Mouse (Mus musculus) midbrain, embryonic 12.5 days (tissue): ENCODE data around the gene Plxnd1. TPM values are rescaled to one million over a fixed set of nuclear protein-coding genes. Genes with fewer than 3 reads are reported as not detected.

ENCODE experiments used
- ATAC-seq: fragments of 200-750 bp; cut with Nextera tagmentation; 2 replicates; pipeline ENCODE4 v1.8.0; 2017; ENCODE audit warnings: low read depth, moderate TSS enrichment, moderate library complexity; ENCODE audit not compliant: low FRiP score
- H3K27ac ChIP-seq: fragments of 300-500 bp; sonication (generic); replicated peaks from 2 replicates; pipeline ENCODE4 v1.5.1; 2016; ENCODE audit warnings: mild to moderate bottlenecking
- H3K27me3 ChIP-seq: fragments of 300-500 bp; sonication (generic); 2 replicates; pipeline ENCODE4 v1.6.1; 2016; ENCODE audit warnings: mild to moderate bottlenecking
- H3K36me3 ChIP-seq: fragments of 300-500 bp; sonication (generic); 2 replicates; pipeline ENCODE4 v1.6.1; 2016
- H3K4me1 ChIP-seq: fragments of 300-500 bp; sonication (generic); 2 replicates; pipeline ENCODE4 v1.6.1; 2016
- H3K4me2 ChIP-seq: fragments of 300-500 bp; sonication (generic); replicated peaks from 2 replicates; pipeline ENCODE4 v1.6.1; 2016; ENCODE audit warnings: mild to moderate bottlenecking, moderate library complexity
- H3K4me3 ChIP-seq: fragments of 300-500 bp; sonication (generic); 2 replicates; pipeline ENCODE4 v1.5.1; 2016; ENCODE audit warnings: mild to moderate bottlenecking
- H3K9ac ChIP-seq: fragments of 300-500 bp; sonication (generic); replicated peaks from 2 replicates; pipeline ENCODE4 v1.6.1; 2016; ENCODE audit warnings: mild to moderate bottlenecking, moderate library complexity
- H3K9me3 ChIP-seq: fragments of 300-500 bp; sonication (generic); 2 replicates; pipeline ENCODE4 v1.6.1; 2016; ENCODE audit warnings: mild to moderate bottlenecking
- WGBS: fragments of 180-500 bp; shearing (Covaris S2); methylation state at CpG from one replicate; pipeline ENCODE4 v1.1.7; 2016; 5-methylcytosine and 5-hydroxymethylcytosine counted together
- polyA plus RNA-seq: library from polyadenylated mRNA; unstranded; fragments of >200 nt; fragmentation: Nextera tagmentation; extraction: Ambion mirVana; gene quantifications from 2 replicates; pipeline ENCODE4 v1.2.1, GENCODE M21; 2016

Plxnd1 gene
- polyA plus RNA-seq, 1 experiment from 2014 or later: 15.9 TPM

DNA sequence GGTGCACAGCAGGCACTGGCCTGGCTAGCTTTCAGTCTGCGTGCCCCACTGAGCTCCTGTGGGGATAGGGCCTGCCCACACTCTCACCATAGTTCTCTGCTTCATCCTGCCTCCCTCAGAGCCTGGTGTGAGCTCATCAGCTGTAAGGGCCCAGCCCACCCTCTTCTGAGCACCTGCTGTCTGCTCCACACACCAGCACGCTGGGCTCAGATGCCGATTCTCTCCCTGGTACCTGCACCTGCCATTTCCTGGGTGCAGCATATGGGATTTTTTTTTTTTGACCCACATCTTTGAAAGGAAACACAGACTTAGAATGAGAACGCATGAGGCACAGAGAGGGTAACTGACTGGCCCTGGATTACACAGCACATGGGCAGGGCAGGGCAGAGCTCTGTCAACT is 5.2 kb downstream of the Plxnd1 start:
- ATAC-seq: no peak
- WGBS: 69% methylated on average over 4 of the region's 4 CpGs
- no peak overlapping the region for H3K4me3 ChIP-seq
- H3K4me2 ChIP-seq: no peak overlapping the region
- H3K4me1 ChIP-seq: peaks cover 46% of the 10 kb centered on the region
- no peak overlapping the region for H3K9ac ChIP-seq
- H3K27ac ChIP-seq: no peak overlapping the region
- H3K36me3 ChIP-seq: no peaks in the 10 kb centered on the region
- peaks cover 60% of the 10 kb centered on the region for H3K27me3 ChIP-seq
- no peaks in the 10 kb centered on the region for H3K9me3 ChIP-seq

DNA sequence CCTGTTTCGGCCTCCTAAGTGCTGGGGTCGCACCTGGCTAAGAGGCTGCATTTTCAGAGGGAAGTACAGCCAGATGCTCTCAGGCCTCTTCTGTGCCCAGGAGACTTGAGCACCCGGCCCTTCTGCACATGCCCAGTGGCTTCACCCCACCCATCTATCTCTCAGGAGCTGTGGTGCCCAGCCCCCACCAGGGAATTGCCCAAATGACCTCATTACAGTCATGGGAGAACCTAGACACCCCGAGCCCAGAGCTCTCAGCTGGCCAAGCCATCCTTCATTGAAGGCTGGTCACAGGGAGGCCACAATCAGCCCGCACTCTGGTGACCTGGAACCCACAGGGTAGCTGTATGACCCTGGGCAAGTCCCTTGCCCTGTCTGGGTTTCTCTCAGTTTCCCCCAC is 5.8 kb downstream of the Plxnd1 start:
- no peak for ATAC-seq
- H3K9me3 ChIP-seq: no peaks in the 10 kb centered on the region
- H3K4me1 ChIP-seq: peaks cover 44% of the 10 kb centered on the region
- no peak overlapping the region for H3K4me3 ChIP-seq
- H3K9ac ChIP-seq: no peak overlapping the region
- H3K4me2 ChIP-seq: 0 out of 2 replicates have a peak overlapping the region, but pooled peaks have one; percentile 1
- H3K27ac ChIP-seq: no peak overlapping the region
- H3K27me3 ChIP-seq: peaks cover 54% of the 10 kb centered on the region
- WGBS: 79% methylated on average over 5 of the region's 5 CpGs
- H3K36me3 ChIP-seq: no peaks in the 10 kb centered on the region

DNA sequence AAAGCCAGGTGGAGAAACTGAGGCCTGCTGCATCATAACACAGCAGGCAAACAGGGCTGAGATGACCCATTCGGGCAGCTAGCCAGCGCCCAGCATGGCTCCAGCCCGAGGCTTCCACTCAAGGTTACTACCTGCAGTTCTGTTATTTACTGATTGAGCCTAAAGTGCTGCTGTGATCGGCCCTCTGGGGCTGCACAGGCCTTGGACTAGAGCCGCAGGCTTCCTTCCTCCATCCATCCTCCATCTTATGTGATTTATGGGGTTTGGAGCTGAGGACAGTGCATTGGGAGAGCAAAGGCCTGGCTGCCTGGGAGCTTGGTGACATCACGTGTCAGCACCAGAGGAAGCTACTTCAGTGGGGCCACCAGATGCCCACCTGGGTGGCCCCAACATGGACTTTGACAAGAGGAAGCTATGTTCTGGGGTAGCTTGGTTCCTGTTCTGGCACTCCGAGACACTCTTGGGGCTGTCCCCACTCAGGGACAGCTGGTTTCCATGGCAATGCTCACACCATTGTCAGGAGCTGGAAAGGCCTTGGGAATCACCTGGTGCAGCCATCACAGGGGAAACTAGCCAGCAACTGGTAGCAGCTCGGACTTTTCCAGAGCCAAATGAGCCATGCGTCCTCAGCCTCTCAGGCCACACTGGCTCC is 7.6 kb downstream of the Plxnd1 start:
- Histone ChIP-seq H3K9ac (no peak overlapping the region), H3K27ac (no peak overlapping the region), H3K9me3 (no peaks in the 10 kb centered on the region), H3K4me3 (no peak overlapping the region), H3K4me1 (peaks cover 36% of the 10 kb centered on the region), H3K27me3 (peaks cover 36% of the 10 kb centered on the region), H3K4me2 (no peak overlapping the region), H3K36me3 (no peaks in the 10 kb centered on the region)
- WGBS: 51% methylated on average over 9 of the region's 9 CpGs
- ATAC-seq: no peak

DNA sequence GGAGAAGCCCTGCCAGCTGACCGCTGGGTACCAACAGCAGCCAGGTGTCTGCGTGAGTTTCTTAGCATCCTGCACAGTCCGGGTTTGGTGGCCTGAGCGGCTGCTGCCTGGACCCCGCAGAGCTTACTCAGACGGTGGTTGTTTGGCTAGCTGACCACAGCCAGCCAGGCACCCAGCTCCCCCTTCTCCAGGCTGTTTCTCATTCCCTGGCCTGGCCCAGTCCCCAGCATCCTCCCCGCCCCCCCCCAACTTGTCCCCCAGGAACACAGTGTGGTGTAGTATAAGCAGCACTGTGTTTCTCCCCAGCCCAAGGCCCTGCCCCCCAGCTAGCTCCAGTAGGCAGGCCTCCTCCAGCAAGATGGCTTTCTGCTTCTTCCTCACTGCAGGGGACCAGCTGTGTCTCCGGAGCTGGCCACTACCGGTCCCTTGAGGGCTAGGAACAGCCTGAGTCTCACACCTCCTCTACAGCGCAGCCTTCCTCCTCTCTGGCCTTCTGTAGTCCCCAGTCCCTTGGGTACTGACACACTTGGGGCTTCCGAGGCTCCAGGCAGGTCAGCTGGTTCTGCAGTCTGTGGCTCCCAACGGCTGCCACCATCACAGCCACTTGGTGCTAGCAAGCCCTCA is 8.2 kb downstream of the Plxnd1 start:
- no peak overlapping the region for H3K27ac ChIP-seq

DNA sequence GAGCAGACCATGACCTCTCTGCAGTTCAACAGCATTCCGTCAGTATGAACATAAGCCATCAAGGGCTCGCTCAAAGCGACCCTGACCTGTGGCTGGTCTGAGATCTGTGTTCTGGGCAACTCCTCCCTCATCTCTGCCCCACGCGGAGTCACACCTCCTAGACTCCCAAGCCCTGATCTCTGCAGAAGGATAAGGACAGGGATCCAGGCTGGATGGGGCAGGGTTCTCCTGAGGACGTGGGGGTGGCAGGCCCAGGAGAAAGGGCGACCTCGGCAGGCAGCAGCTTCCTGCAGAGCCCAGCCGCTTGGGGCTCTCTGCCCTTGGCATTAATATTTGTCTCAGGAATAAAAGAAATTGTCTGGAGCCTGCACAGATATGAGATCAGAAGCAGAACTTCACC is 9.2 kb downstream of the Plxnd1 start:
- WGBS: 62% methylated on average over 9 of the region's 9 CpGs
- H3K4me1 ChIP-seq: peaks cover 26% of the 10 kb centered on the region
- no peaks in the 10 kb centered on the region for H3K9me3 ChIP-seq
- H3K27ac ChIP-seq: no peak overlapping the region
- no peak for ATAC-seq
- no peak overlapping the region for H3K4me2 ChIP-seq
- peaks cover 20% of the 10 kb centered on the region for H3K27me3 ChIP-seq
- H3K9ac ChIP-seq: no peak overlapping the region
- H3K4me3 ChIP-seq: no peak overlapping the region
- H3K36me3 ChIP-seq: no peaks in the 10 kb centered on the region

More for the DNA sequence above, 8.2 kb downstream of the Plxnd1 start:
- peaks cover 30% of the 10 kb centered on the region for H3K27me3 ChIP-seq
- H3K4me3 ChIP-seq: no peak overlapping the region
- no peak for ATAC-seq
- WGBS: 47% methylated on average over 12 of the region's 12 CpGs
- no peak overlapping the region for H3K4me2 ChIP-seq
- H3K9me3 ChIP-seq: no peaks in the 10 kb centered on the region
- H3K9ac ChIP-seq: no peak overlapping the region
- H3K36me3 ChIP-seq: no peaks in the 10 kb centered on the region
- peaks cover 30% of the 10 kb centered on the region for H3K4me1 ChIP-seq

DNA sequence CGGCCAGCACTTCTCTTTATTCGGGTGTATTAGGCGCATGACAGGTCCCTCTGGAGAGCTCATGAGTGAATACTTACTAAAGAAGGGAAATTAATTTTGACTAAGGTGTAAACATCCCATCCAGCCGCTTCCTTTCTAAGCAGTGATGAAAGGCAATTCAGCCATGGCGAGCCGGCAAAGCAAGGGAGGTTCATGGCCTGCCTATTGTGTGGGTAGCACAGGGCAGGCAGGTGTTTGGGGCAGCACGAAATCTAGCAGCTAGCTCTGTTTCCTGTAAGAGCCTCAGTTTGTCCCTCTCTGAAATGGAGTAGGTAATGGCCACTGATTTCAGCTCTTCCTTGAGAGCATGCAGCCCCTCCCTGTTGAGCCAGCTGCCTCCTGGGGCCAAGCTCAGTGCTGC is 10.2 kb downstream of the Plxnd1 start:
- Histone ChIP-seq H3K36me3 (no peaks in the 10 kb centered on the region), H3K9me3 (no peaks in the 10 kb centered on the region), H3K4me1 (peaks cover 30% of the 10 kb centered on the region), H3K27ac (no peak overlapping the region), H3K4me2 (no peak overlapping the region), H3K9ac (no peak overlapping the region), H3K27me3 (peaks cover 10% of the 10 kb centered on the region), H3K4me3 (no peak overlapping the region)
- ATAC-seq: no peak
- WGBS: 74% methylated on average over 7 of the region's 7 CpGs

DNA sequence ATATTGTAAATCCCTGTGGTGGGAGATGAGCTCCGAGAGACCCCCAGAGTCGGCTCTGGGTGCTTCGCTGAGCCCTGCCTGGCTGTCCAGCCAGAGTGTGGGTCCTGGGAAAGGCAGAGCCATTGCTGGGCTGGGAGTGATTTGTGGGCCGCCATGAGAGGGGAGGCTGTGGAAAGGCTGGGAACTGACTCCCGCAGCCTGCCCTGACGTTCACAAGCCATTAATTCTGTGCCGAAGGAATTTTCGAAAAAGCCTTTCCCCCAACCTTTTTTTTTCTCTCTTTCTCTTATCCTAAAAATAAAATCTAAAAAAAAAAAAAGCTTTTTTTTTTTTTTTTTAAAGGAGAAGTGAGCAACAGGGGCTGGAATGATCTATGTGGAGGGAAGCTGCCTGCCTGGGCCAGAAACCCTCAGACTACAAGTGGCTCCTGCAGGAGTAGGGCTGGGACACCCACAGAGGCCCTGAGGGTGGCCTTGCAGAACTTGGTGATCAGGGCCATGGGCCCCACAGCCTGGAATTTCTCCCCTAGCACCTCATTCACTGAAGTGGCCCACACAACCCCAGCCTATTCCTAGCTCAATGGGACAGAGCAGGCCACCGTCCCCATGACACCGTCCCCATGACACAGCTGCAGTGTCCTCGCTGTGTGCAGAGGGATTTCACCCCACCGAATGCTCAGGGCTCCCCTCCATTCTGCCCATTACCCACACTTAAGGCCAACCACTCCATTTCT is 11.3 kb downstream of the Plxnd1 start:
- H3K27me3 ChIP-seq: peaks cover under 1% of the 10 kb centered on the region; the same call in 1 of the 2 replicates
- no peaks in the 10 kb centered on the region for H3K36me3 ChIP-seq
- H3K4me3 ChIP-seq: no peak overlapping the region
- no peak overlapping the region for H3K4me2 ChIP-seq
- no peak overlapping the region for H3K27ac ChIP-seq
- H3K9ac ChIP-seq: no peak overlapping the region
- H3K4me1 ChIP-seq: peaks cover 30% of the 10 kb centered on the region
- no peak for ATAC-seq
- no peaks in the 10 kb centered on the region for H3K9me3 ChIP-seq
- 69% methylated on average over 12 of the region's 12 CpGs for WGBS

DNA sequence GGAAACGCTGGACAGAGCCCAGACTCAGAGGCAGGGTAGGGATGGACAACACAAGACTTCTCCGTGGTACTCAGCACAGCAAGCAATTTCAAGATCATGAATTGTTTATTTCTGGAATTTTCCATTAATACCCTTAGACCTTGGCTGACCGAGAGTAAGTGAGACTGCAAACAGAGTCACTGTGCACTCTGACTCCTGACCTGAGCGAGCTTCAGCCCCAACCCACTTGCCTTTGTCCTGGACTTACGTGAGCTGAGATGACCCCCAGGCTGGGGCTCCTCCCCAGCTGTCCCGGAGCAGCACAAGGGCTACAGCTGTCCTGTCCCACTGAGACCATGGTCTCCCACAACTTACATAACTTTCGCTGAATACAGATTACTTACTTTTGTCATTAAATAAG is 11.9 kb downstream of the Plxnd1 start:
- no peaks in the 10 kb centered on the region for H3K9me3 ChIP-seq
- H3K4me3 ChIP-seq: no peak overlapping the region
- H3K27ac ChIP-seq: no peak overlapping the region
- 56% methylated on average over 7 of the region's 7 CpGs for WGBS
- H3K4me2 ChIP-seq: no peak overlapping the region
- no peak overlapping the region for H3K9ac ChIP-seq
- peaks cover 30% of the 10 kb centered on the region for H3K4me1 ChIP-seq
- no peaks in the 10 kb centered on the region for H3K36me3 ChIP-seq
- H3K27me3 ChIP-seq: no peaks in the 10 kb centered on the region; the same call in 1 of the 2 replicates
- no peak for ATAC-seq

DNA sequence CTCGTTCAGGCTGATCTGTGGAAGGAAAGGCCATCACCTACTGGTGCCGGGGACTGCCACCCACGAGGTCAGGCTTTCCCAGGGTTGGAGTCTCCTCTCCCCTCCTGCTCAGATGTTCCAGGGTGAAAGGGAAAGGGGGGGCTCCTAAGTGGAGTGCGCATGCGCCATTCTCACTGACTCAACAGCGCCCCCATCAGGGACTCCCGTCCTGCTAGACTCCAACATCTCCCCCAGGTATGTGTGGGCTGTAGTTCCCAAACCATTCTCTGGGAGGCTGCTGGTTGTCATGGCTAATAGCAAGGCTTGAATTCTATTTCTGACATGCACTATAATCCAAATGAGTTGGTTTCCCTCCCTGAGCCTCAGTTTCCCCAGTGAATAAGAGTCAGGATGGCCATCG is 16.2 kb downstream of the Plxnd1 start:
- no peaks in the 10 kb centered on the region for H3K36me3 ChIP-seq
- no peak overlapping the region for H3K4me2 ChIP-seq
- H3K27ac ChIP-seq: no peak overlapping the region
- H3K27me3 ChIP-seq: no peaks in the 10 kb centered on the region
- no peak overlapping the region for H3K4me3 ChIP-seq
- peaks cover 6% of the 10 kb centered on the region; the same call in 1 of the 2 replicates for H3K4me1 ChIP-seq
- ATAC-seq: no peak
- no peak overlapping the region for H3K9ac ChIP-seq
- no peaks in the 10 kb centered on the region for H3K9me3 ChIP-seq
- WGBS: 76% methylated on average over 8 of the region's 8 CpGs

DNA sequence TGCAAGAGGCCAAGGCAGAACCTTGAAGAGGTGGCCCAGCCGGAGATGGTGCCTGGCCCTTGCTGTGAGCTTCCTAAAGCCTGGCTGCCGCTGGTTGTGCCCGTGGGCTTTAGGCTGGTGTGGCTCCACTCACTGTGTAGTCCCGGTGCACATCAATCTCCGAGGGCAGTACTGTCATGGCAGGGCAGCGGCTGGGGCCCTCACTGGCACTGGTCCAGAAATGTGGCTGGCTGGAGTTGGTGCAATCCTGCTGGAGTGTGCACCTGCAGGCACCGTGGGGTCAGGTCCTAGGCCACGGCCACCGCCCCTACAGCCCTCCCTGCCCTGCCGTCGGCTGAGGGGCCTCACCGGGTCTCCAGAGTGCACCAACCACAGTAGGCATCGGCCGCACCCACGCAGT is 17.0 kb downstream of the Plxnd1 start:
- peaks cover 6% of the 10 kb centered on the region; the same call in 1 of the 2 replicates for H3K4me1 ChIP-seq
- H3K27ac ChIP-seq: no peak overlapping the region
- no peak for ATAC-seq
- no peaks in the 10 kb centered on the region for H3K27me3 ChIP-seq
- no peaks in the 10 kb centered on the region for H3K9me3 ChIP-seq
- H3K4me3 ChIP-seq: no peak overlapping the region
- no peaks in the 10 kb centered on the region for H3K36me3 ChIP-seq
- H3K4me2 ChIP-seq: no peak overlapping the region
- no peak overlapping the region for H3K9ac ChIP-seq
- 92% methylated on average over 15 of the region's 15 CpGs for WGBS

DNA sequence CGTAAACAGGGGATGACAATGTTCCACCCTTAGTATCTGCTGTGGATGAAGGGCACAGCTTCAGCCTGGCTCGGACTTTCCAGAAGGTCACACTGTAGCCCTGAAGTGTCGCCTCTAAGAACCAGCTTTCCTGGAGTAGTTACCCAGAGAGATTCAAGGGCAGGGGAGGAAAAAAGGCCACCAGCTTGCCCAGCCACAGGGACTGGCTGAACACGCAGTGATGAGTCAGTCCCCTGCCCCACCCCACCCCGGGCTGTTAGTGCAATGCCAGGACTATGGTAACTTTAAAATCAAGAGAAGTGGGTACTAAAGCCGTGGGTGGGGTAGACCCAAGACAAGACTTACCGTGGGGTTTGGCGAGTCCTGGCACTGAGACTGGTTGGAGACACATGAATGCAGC is 19.2 kb downstream of the Plxnd1 start:
- no peak overlapping the region for H3K27ac ChIP-seq
- 85% methylated on average over 8 of the region's 8 CpGs for WGBS
- H3K9me3 ChIP-seq: no peaks in the 10 kb centered on the region
- H3K4me3 ChIP-seq: no peak overlapping the region
- no peak for ATAC-seq
- no peak overlapping the region for H3K4me2 ChIP-seq
- no peaks in the 10 kb centered on the region for H3K36me3 ChIP-seq
- peaks cover 13% of the 10 kb centered on the region for H3K4me1 ChIP-seq
- no peak overlapping the region for H3K9ac ChIP-seq
- no peaks in the 10 kb centered on the region for H3K27me3 ChIP-seq

DNA sequence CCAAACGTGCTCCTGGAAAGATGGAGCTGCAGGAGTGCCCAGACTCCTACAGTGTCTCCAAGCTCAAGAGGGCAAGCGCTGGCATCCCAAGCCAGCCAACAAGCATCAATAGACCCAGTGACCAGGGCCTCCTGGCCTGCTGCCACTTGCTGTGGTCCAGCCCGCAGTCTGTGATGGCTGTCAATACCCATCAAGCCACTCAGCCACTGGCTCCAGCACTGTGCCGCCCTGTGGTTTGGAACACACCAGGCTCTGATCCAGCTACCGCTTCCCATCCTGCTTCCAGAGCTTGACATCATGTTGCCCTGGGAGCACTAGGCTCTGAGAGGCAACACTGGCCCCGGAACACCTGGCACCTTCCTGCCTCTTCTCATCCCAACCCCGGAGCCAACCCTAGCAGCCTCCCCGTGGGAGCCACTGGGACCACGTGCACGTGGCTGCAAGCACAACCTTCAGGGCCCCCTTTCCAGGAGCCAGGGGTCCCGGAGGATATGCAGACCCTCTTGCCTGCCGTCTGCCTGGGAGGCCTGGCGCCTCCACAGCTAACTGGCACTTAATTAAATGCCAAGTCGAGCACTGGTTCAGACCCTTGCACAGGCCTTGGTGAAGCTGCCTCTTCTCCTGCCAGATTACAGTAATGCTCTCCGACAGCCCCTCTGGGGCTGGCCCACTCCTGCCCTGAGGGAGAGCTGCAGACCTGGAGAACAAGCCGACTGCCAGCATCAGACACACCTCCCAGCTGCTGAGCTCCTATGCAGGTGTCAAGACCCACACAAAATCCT is 20.7 kb downstream of the Plxnd1 start:
- no peak overlapping the region for H3K4me3 ChIP-seq
- peaks cover 9% of the 10 kb centered on the region for H3K4me1 ChIP-seq
- no peak for ATAC-seq
- no peaks in the 10 kb centered on the region for H3K36me3 ChIP-seq
- WGBS: 82% methylated on average over 16 of the region's 16 CpGs
- H3K27me3 ChIP-seq: no peaks in the 10 kb centered on the region
- no peak overlapping the region for H3K9ac ChIP-seq
- no peaks in the 10 kb centered on the region for H3K9me3 ChIP-seq
- no peak overlapping the region for H3K4me2 ChIP-seq
- H3K27ac ChIP-seq: no peak overlapping the region
